Mouse (Mus musculus): ENCODE results near the gene Dzip1. TPM values are rescaled to one million over a fixed set of nuclear protein-coding genes. Genes with fewer than 3 reads are reported as not detected.

Dzip1 gene
- polyA plus RNA-seq, 1 experiment from 2014 or later, result 88.6 TPM

DNA sequence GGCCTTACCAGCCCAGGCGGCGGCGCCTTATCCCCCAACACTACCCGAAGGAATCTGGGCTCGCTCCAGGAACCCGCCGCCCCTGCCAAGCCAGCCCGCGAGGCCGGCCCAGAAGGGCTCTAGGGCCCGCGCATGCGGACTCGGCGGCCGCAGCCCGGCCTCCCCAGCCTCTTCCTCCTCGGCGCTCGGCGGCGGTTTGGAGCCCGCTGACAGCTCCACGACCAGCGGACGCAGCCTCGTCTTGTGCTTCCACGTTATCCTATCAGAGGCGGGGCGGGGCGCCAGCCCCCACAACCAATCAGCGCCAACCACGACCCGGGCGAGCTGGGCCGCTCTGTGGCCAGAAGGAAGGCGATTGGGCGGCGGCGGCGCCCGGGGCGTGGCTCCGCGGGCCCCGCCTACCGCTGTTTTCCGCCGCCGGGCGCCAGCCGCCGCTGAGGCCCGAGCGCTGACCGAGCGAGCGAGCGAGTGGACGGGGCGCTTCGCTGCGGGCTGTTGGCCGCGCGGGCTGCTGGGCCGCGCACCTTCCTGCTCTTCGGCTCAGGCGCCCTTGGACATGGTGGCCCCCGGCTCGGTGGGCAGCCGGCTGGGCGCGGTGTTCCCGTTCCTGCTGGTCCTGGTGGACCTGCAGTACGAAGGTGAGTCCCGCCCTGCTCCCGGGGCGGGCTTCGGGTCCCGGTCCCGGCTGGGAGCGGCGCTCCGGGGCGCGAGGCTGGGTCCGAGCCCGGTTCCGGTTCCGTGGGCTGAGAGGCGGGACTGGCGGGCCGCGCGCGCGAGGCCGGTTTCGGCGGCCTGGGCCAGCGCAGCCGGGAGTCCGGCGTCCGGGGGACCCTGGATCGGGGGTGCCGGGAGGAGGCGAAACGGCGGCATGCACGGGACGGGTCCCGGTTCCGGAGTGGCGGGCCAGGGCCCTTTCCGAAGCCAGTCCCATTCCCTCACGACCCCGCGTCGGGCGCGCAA, 12.6 kb upstream of the Dzip1 start, which contains the start of gene Dnajc3:
Gene Dnajc3 (plus strand): TSS at position 444 of the 960 bp plus-strand sequence.
- Histone ChIP-seq H3K9ac (peak within 1 kb of the TSS; percentile 96), H3K36me3 (replicated peaks) (no peaks in the 10 kb centered on the region), H3K4me3 (peak within 1 kb of the TSS; percentile 97), H3K4me1 (peaks cover 19% of the 10 kb centered on the region), H3K27me3 (replicated peaks) (0 out of 2 replicates have a peak, but pooled peaks cover 4% of the 10 kb centered on the region), H3K9me3 (no peaks in the 10 kb centered on the region), H3K27ac (peak within 1 kb of the TSS; percentile 88), H3K4me2 (peak within 1 kb of the TSS; percentile 81)
- ATAC-seq (replicated peaks), result peak; percentile 100
- WGBS, result under 1% methylated on average over 107 of the region's 124 CpGs

DNA sequence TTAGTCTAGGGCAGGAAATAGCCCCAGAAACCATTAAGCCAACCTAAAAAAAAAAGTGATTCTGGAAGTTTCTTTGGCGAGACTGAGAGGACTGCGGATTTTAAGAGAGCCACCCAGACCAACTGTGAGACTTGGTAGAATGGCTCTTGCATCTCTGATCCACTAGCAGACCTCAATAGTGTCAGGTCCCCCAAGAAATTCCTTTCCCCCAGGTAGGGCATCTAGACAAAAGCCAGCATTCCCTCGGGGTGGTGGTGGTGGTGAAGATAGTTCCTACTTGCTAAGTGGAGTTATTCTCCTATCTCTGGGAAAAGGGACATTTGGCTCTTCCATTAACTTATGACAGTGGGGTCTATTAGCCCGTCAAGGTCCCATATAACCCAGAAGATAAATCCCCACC, 11.7 kb upstream of the Dzip1 start:
- H3K9ac ChIP-seq, result peak overlapping the region; percentile 66
- H3K9me3 ChIP-seq, result no peaks in the 10 kb centered on the region
- 0 out of 2 replicates have a peak, but pooled peaks cover 4% of the 10 kb centered on the region for H3K27me3 ChIP-seq (replicated peaks)
- peak overlapping the region; percentile 81 for H3K4me2 ChIP-seq
- H3K36me3 ChIP-seq (replicated peaks), result no peaks in the 10 kb centered on the region
- H3K4me3 ChIP-seq, result peak overlapping the region; percentile 97
- 31% methylated on average over 4 of the region's 4 CpGs for WGBS
- peak overlapping the region; percentile 88 for H3K27ac ChIP-seq
- ATAC-seq (replicated peaks), result peak; percentile 16
- H3K4me1 ChIP-seq, result peaks cover 19% of the 10 kb centered on the region

DNA sequence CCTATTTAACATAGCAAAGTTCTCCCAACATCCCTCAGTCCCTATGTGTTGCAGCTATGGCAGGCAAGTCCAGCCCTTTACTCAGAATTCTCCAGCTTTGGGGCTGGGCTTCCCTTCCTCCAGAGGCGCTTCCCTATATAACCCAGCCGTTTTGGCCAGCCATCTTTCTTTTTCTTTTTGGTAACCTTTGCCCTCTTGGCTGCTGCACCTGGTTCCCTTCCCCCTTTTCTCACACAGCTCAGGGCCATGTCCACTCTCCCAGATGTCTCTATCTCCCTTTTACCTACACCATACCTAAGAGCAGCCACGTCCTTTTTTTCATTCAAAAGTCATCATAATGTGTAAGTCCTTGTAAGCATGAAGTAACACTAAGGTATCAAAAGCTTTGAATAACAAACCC, 11.0 kb upstream of the Dzip1 start:
- H3K9me3 ChIP-seq, result no peaks in the 10 kb centered on the region
- no peaks in the 10 kb centered on the region for H3K36me3 ChIP-seq (replicated peaks)
- H3K27ac ChIP-seq, result no peak overlapping the region
- H3K27me3 ChIP-seq (replicated peaks), result 0 out of 2 replicates have a peak, but pooled peaks cover 4% of the 10 kb centered on the region
- no peak for ATAC-seq (replicated peaks)
- no peak overlapping the region for H3K4me3 ChIP-seq
- WGBS, result 65% methylated on average over 3 of the region's 3 CpGs
- H3K4me2 ChIP-seq, result no peak overlapping the region
- H3K9ac ChIP-seq, result no peak overlapping the region
- peaks cover 19% of the 10 kb centered on the region for H3K4me1 ChIP-seq

DNA sequence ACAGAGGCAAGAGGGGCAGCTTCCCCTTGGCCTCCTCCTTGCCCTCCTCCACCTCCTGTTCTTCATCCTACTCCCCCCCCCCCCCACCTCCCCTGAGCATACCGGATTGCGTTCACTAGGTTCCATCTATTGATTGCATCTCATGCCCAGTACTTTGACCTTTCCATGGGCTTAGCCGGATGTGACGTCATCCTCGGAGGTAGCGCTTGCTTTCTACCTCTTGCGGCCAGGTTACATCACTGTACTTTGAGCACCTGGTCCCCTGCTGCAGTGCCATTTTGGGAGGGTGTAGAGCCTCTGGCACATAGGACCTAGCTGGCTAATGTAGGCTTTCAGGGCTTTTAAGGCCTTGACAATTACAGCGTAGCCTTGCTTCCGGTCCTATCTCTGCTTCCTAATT, 9.4 kb upstream of the Dzip1 start:
- H3K27ac ChIP-seq, result no peak overlapping the region
- no peak overlapping the region for H3K4me3 ChIP-seq
- H3K9me3 ChIP-seq, result no peaks in the 10 kb centered on the region
- 86% methylated on average over 9 of the region's 9 CpGs for WGBS
- ATAC-seq (replicated peaks), result no peak
- H3K4me2 ChIP-seq, result no peak overlapping the region
- H3K36me3 ChIP-seq (replicated peaks), result no peaks in the 10 kb centered on the region
- 0 out of 2 replicates have a peak, but pooled peaks cover 4% of the 10 kb centered on the region for H3K27me3 ChIP-seq (replicated peaks)
- H3K9ac ChIP-seq, result no peak overlapping the region
- H3K4me1 ChIP-seq, result peaks cover 19% of the 10 kb centered on the region

DNA sequence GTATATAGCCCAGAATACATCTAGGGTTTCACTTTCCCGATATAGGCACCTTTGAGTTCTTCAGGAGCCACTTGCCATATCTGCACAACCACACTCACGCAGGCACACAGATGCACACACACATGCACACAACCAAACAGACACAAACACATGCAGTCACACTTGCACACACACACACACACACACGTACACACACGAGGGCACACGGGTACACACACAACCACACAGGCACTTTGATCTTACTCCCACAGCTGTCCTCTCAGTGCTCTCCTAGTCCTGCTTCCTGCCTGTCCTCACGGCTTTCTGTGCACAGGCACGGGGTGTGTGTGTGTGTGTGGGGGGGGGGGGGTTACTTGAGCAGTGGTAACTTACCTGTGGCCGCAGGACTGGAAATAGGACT, 7.7 kb upstream of the Dzip1 start:
- Histone ChIP-seq H3K27ac (no peak overlapping the region), H3K9me3 (no peaks in the 10 kb centered on the region), H3K4me3 (no peak overlapping the region), H3K36me3 (replicated peaks) (no peaks in the 10 kb centered on the region), H3K4me2 (no peak overlapping the region), H3K4me1 (peaks cover 7% of the 10 kb centered on the region), H3K9ac (no peak overlapping the region), H3K27me3 (replicated peaks) (0 out of 2 replicates have a peak, but pooled peaks cover 4% of the 10 kb centered on the region)
- no peak for ATAC-seq (replicated peaks)
- WGBS, result 71% methylated on average over 8 of the region's 8 CpGs

DNA sequence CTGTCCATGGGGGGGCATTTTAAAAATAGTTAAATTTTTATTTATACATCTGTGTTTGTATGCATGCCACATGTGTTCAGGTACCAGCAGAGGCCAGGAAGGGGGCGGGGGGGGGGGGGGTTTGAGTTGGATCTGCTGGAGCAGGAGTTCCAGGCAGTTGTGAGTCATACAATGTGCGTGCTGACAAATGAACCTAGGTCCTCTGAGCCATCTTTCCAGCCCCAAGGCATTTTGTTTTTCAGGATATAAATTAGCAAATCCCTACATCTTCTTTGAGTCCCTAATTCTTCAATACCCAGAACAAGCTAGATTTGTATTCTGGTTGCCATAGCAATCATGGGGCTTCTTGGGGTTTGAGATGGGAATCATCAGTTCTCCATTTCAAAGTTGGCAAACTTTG, 5.9 kb upstream of the Dzip1 start:
- Histone ChIP-seq H3K9ac (no peak overlapping the region), H3K4me2 (no peak overlapping the region), H3K36me3 (replicated peaks) (no peaks in the 10 kb centered on the region), H3K27ac (no peak overlapping the region), H3K27me3 (replicated peaks) (0 out of 2 replicates have a peak, but pooled peaks cover 1% of the 10 kb centered on the region), H3K9me3 (no peaks in the 10 kb centered on the region), H3K4me3 (no peak overlapping the region), H3K4me1 (no peaks in the 10 kb centered on the region; the same call in 1 of the 2 replicates)
- 82% methylated on average over 2 of the region's 2 CpGs for WGBS
- ATAC-seq (replicated peaks), result no peak

DNA sequence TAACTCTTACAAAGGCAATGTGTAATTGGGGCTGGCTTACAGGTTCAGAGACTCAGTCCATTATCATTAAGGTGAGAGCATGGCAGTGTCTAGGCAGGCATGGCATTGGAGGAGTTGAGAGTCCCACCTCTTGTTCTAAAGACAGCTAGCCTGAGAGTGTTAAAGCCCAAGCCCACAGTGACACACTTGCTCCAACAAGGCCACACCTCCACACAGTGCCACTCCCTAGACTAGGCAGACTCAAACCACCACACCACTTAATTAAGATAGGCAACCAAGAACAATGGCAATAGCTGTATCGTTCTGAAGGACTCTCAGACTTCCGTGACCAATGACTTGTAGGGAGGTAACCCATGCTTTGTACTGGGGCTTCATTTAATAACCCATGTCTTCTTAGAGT, 5.5 kb upstream of the Dzip1 start:
- 71% methylated on average over 2 of the region's 2 CpGs for WGBS
- no peak overlapping the region for H3K4me2 ChIP-seq
- H3K27me3 ChIP-seq (replicated peaks), result no peaks in the 10 kb centered on the region
- no peak overlapping the region for H3K27ac ChIP-seq
- H3K9ac ChIP-seq, result no peak overlapping the region
- H3K36me3 ChIP-seq (replicated peaks), result no peaks in the 10 kb centered on the region
- ATAC-seq (replicated peaks), result no peak
- H3K4me1 ChIP-seq, result peaks cover 4% of the 10 kb centered on the region
- H3K4me3 ChIP-seq, result no peak overlapping the region
- no peaks in the 10 kb centered on the region for H3K9me3 ChIP-seq

DNA sequence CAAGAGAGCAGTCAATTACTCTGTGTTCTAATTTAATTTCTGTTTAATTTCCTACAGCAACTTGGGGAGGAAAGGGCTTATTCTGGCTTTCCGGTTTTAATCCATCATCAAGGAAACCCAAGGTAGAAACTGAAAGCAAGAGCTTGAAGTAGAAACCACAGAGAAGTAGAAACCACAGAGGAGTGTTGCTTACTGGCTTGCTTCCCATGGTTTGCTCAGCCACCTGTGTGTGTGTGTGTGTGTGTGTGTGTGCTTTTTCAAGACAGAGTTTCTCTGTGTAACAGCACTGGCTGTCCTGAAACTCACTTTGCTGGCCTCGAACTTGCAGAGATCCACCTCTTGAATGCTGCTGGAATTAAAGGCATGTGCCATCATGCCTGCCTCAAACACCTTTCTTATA, 4.5 kb upstream of the Dzip1 start:
- no peak for ATAC-seq (replicated peaks)
- H3K27me3 ChIP-seq (replicated peaks), result no peaks in the 10 kb centered on the region
- H3K36me3 ChIP-seq (replicated peaks), result no peaks in the 10 kb centered on the region
- no peak overlapping the region for H3K4me3 ChIP-seq
- H3K4me1 ChIP-seq, result peaks cover 8% of the 10 kb centered on the region
- H3K27ac ChIP-seq, result no peak overlapping the region
- no peak overlapping the region for H3K9ac ChIP-seq
- no peaks in the 10 kb centered on the region for H3K9me3 ChIP-seq
- 88% methylated on average over 2 of the region's 2 CpGs for WGBS
- H3K4me2 ChIP-seq, result no peak overlapping the region

DNA sequence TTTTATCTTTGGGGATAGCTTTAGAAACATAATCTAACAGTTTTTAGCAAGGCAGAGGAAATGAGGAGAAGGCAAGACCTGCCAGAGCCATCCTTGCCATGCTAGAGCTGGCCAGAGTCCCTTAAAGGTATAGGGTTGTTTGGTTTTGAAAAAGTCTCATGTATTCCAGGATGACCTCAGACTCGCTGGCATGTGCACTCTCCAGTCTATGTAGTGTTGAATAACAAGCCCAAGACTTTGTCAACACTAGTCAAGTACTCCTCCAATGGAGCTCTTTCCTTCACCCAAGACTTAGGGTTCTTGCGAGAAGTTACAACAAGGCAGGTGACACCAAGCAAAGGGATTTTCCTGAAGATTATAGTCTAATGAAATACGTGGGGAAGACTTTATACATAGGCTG, 3.3 kb upstream of the Dzip1 start:
- Histone ChIP-seq H3K9ac (no peak overlapping the region), H3K27ac (no peak overlapping the region), H3K27me3 (replicated peaks) (no peaks in the 10 kb centered on the region), H3K4me1 (peaks cover 18% of the 10 kb centered on the region), H3K4me2 (no peak overlapping the region), H3K36me3 (replicated peaks) (no peaks in the 10 kb centered on the region), H3K9me3 (no peaks in the 10 kb centered on the region), H3K4me3 (no peak overlapping the region)
- no peak for ATAC-seq (replicated peaks)
- WGBS, result 89% methylated on average over 3 of the region's 3 CpGs

DNA sequence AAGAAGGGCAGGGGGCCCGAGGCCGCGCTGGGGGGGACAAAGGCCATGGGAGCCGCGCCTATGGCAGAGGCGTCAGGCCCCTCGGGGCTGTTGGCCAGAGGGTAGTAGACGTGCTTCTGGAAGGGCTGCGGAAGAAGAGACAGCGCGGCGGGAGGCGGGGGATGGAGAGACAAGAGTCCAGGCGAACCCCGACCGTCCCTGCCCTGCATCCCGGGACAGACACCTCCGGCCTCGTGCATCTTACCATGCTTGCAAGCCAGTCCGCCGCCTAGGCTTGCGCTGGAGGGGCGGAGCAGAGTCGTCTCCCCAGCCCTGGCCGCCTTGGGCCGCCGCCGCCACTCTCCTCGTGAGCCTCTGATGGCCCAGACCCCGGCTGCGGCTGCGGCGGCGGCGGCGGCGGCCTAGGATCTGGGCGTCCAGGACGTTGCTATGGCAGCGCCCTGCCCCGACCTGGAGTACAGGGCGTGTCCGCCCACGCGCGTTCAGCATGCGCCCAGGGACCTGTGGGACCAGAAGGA, 2.5 kb downstream of the Dzip1 start:
- H3K27ac ChIP-seq, result no peak overlapping the region
- peak overlapping the region; percentile 77 for H3K4me2 ChIP-seq
- H3K36me3 ChIP-seq (replicated peaks), result peaks cover 3% of the 10 kb centered on the region; the same call in 1 of the 2 replicates
- ATAC-seq (replicated peaks), result peak; percentile 25
- 2% methylated on average over 47 of the region's 47 CpGs for WGBS
- H3K9me3 ChIP-seq, result no peaks in the 10 kb centered on the region
- peak overlapping the region; percentile 38 for H3K9ac ChIP-seq
- H3K4me3 ChIP-seq, result peak overlapping the region; percentile 66
- peaks cover 51% of the 10 kb centered on the region for H3K4me1 ChIP-seq
- H3K27me3 ChIP-seq (replicated peaks), result no peaks in the 10 kb centered on the region

DNA sequence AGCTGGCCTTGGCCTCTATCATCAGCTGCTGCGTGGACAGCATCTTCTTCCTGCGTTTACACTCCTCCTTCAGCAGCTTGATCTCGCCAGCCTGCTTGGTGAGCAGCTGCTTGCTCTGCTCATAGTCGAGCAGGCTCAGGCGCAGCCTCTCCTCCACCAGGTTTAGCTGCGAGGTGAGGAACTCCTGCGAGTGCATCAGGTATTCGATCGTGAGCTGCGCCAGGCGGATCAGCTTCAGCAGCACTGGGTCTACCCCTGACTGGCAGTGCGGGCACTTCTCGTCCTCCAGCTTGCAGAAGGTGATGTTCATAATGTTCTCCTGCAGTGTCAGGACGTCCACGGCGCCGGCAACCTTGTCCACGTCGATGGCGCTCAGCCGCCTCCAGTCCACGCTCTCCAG, 3.0 kb downstream of the Dzip1 start:
- peaks cover 51% of the 10 kb centered on the region for H3K4me1 ChIP-seq
- 0 out of 2 replicates have a peak, but pooled peaks have one; percentile 22 for ATAC-seq (replicated peaks)
- WGBS, result 16% methylated on average over 22 of the region's 22 CpGs

DNA sequence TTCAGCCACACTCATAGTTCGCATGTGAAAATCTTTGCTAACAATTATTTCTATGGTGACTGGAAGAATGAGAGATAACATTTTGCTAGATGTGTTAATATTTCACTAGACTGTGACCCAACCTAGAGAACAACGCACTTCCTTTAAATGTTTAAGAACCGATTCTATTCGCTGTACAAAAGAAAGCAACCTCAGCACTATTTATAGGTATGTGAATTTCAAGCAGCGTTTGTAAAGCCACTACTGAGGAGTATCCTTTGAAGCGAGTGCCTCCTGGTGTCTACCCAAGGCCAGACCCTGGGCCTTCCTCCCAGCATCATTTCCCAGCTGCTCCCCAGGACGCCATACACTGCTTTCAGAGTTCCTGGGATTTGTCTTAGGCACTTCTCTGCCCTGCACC, 4.6 kb downstream of the Dzip1 start:
- ATAC-seq (replicated peaks), result no peak
- Histone ChIP-seq H3K4me1 (peaks cover 46% of the 10 kb centered on the region), H3K27ac (no peak overlapping the region), H3K9me3 (no peaks in the 10 kb centered on the region), H3K4me2 (peak overlapping the region; percentile 77), H3K27me3 (replicated peaks) (no peaks in the 10 kb centered on the region), H3K9ac (no peak overlapping the region), H3K36me3 (replicated peaks) (peaks cover 3% of the 10 kb centered on the region; the same call in 1 of the 2 replicates), H3K4me3 (no peak overlapping the region)
- 59% methylated on average over 7 of the region's 7 CpGs for WGBS

More for the DNA sequence above, 3.0 kb downstream of the Dzip1 start:
- peak overlapping the region; percentile 77 for H3K4me2 ChIP-seq
- peak overlapping the region; percentile 38 for H3K9ac ChIP-seq
- H3K4me3 ChIP-seq, result peak overlapping the region; percentile 66
- H3K27me3 ChIP-seq (replicated peaks), result no peaks in the 10 kb centered on the region
- peaks cover 3% of the 10 kb centered on the region; the same call in 1 of the 2 replicates for H3K36me3 ChIP-seq (replicated peaks)
- H3K27ac ChIP-seq, result no peak overlapping the region
- no peaks in the 10 kb centered on the region for H3K9me3 ChIP-seq

Measured in midbrain, embryonic 15.5 days (tissue).